In the genomic region with DNA sequence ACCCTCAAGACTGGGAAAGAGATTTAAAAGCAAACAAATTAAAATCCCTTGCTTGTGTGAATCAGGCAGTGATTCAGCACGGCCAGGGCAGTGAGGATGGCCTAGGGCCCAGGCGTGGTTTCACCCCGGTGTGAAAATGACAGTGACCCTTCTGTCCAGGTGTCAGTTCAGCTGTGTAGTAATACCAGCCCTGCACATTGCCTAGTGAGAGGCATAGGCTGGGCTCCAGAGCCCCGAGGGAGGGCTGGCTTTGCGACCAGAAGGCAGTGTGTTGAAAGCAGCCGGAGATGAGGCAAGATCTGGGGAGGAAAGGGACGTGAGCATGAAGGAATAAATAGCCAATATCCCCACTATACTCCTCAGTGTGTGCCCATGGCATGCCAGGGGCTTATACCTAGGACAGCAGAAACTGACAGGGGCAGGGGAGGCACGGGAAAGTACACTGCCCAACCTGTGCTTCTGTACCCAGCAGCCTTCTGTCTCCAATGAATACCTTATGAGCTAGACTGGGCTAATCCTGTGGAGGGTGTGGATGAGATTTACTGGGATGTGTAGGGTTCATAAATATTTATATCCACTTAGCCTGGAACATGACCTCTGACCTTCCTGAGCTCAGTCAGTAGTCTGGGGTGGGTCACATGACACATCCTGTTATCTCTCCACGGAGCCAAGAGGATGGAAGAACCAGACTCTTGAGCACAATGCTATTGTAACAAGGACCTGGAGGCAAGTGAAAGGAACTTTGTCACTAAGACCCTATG, we compare ENCODE assay signal across 11 mouse cellular contexts. TPM values are rescaled to one million over a fixed set of nuclear protein-coding genes. Genes with fewer than 3 reads are reported as not detected.
DNase-seq lines count a peak whose midpoint lies in the region; ATAC-seq and TF ChIP-seq lines count a peak whose summit lies in the region.
"Had no signal": no experiment of that assay in that cellular context is flagged by ENCODE, and none has a peak within 500 bp of the region (broad histone marks: within the 10 kb centered on the region; RNA-seq: fewer than 3 reads in every experiment).

No protein-coding gene starts in this region.

- no peaks in the 10 kb centered on the region for H3K9me3 ChIP-seq in hindbrain, embryonic 11.5 days (ENCODE audit: control insufficient read depth, low read length)
- no peaks in the 10 kb centered on the region for H3K9me3 ChIP-seq in hindbrain, embryonic 13.5 days
- H3K9me3 ChIP-seq: embryonic facial prominence, embryonic 12.5 days; heart, embryonic 12.5 days; neural tube, embryonic 15.5 days had no signal

- H3K4me3 ChIP-seq in hindbrain, embryonic 11.5 days (ENCODE audit: low read depth, low read length): no peak overlapping the region
- H3K4me3 ChIP-seq in hindbrain, embryonic 13.5 days: no peak overlapping the region
- H3K4me3 ChIP-seq: embryonic facial prominence, embryonic 12.5 days; heart, embryonic 12.5 days; neural tube, embryonic 15.5 days had no signal

- no peak overlapping the region for H3K9ac ChIP-seq in hindbrain, embryonic 11.5 days (ENCODE audit: low read depth, low read length)
- no peak overlapping the region for H3K9ac ChIP-seq in hindbrain, embryonic 13.5 days
- H3K9ac ChIP-seq: embryonic facial prominence, embryonic 12.5 days; heart, embryonic 12.5 days; neural tube, embryonic 15.5 days had no signal

- whole genome bisulfite sequencing in hindbrain, embryonic 11.5 days: 56% methylated on average over 9 of the region's 9 CpGs
- 56% methylated on average over 9 of the region's 9 CpGs for WGBS in hindbrain, embryonic 13.5 days

- ATAC-seq in hindbrain, embryonic 11.5 days (ENCODE audit: low FRiP score): peak; percentile 73
- no peak for ATAC-seq in hindbrain, embryonic 13.5 days (ENCODE audit: low FRiP score)
- ATAC-seq in megakaryocyte, adult 5-6 weeks (ENCODE audit: poor library complexity, severe bottlenecking): peak; percentile 32
- ATAC-seq: hindbrain, postnatal 0 days had no signal

- TF ChIP-seq CTCF in brain, embryonic 14.5 days (IDR thresholded peaks at IDR 0.05; ENCODE audit: borderline replicate concordance, extremely low read depth, insufficient read depth, insufficient read length): no peak

- H3K27ac ChIP-seq in hindbrain, embryonic 11.5 days (ENCODE audit: low read depth, low read length): 0 out of 2 replicates have a peak overlapping the region, but pooled peaks have one; percentile 1
- no peak overlapping the region for H3K27ac ChIP-seq in hindbrain, embryonic 13.5 days
- H3K27ac ChIP-seq: embryonic facial prominence, embryonic 12.5 days; hindbrain, postnatal 0 days; neural tube, embryonic 15.5 days had no signal

- no peaks in the 10 kb centered on the region for H3K27me3 ChIP-seq in hindbrain, embryonic 11.5 days (ENCODE audit: control insufficient read depth, insufficient read depth, low read length)
- no peaks in the 10 kb centered on the region for H3K27me3 ChIP-seq in hindbrain, embryonic 13.5 days
- H3K27me3 ChIP-seq: embryonic facial prominence, embryonic 12.5 days; heart, embryonic 12.5 days; neural tube, embryonic 15.5 days had no signal

- H3K4me1 ChIP-seq in hindbrain, embryonic 11.5 days (replicated peaks; ENCODE audit: control insufficient read depth, insufficient read depth, low read length): no peaks in the 10 kb centered on the region; the same call in 1 of the 2 replicates
- 0 out of 2 replicates have a peak, but pooled peaks cover 9% of the 10 kb centered on the region for H3K4me1 ChIP-seq in hindbrain, embryonic 13.5 days (replicated peaks)
- H3K4me1 ChIP-seq: embryonic facial prominence, embryonic 12.5 days; neural tube, embryonic 15.5 days had no signal

- H3K36me3 ChIP-seq in hindbrain, embryonic 11.5 days (ENCODE audit: control insufficient read depth, insufficient read depth, low read length): no peaks in the 10 kb centered on the region
- H3K36me3 ChIP-seq in hindbrain, embryonic 13.5 days: peaks cover 34% of the 10 kb centered on the region
- H3K36me3 ChIP-seq: embryonic facial prominence, embryonic 12.5 days; heart, embryonic 12.5 days had no signal

- DNase-seq in hindbrain, embryonic 11.5 days (ENCODE audit: low spot score): peak; percentile 24
- peak; percentile 86 for DNase-seq in ES-CJ7 (ENCODE audit: low read depth, low spot score)
- peak; percentile 5 for DNase-seq in brain, embryonic 14.5 days (ENCODE audit: low read depth)
- DNase-seq in testis, postnatal 10 days (ENCODE audit: low spot score): no peak
- no peak for DNase-seq in urinary bladder, postnatal 14 days (ENCODE audit: low spot score)

- no peak for TF ChIP-seq POLR2A in brain, embryonic 14.5 days (IDR thresholded peaks at IDR 0.05; ENCODE audit: borderline replicate concordance, extremely low read depth, insufficient read depth, insufficient read length, poor library complexity, severe bottlenecking)

- no peak overlapping the region for H3K4me2 ChIP-seq in hindbrain, embryonic 11.5 days (replicated peaks; ENCODE audit: low read depth, low read length)
- H3K4me2 ChIP-seq in hindbrain, embryonic 13.5 days: no peak overlapping the region
- H3K4me2 ChIP-seq: embryonic facial prominence, embryonic 12.5 days; heart, embryonic 12.5 days; neural tube, embryonic 15.5 days had no signal

RNA-seq across cellular contexts. Expression of a gene that starts 25.9 kb away (rescaled TPM):
- polyA plus RNA-seq in hindbrain, embryonic 11.5 days (2014; fragmentation: Nextera tagmentation; extraction: Ambion mirVana): 18.5 and 22.4 TPM in 2 replicates
- 19.2 and 20.6 TPM in 2 replicates for polyA plus RNA-seq in hindbrain, embryonic 13.5 days (2015; fragmentation: Nextera tagmentation; extraction: Ambion mirVana)
- 55.5 and 91.1 TPM in 2 replicates for polyA plus RNA-seq in brain, embryonic 14.5 days (2012; rRNA removed)
- total RNA-seq in megakaryocyte, adult 5-6 weeks (2015): 58.0 and 61.3 TPM in 2 replicates
- total RNA-seq in megakaryocyte, adult 5-6 weeks (2017): 12.2 and 22.1 TPM in 2 replicates

Comparison
In these comparisons a context has a peak if more than half of its experiments do, and no peak if none do; other contexts are left out.
1. DNase-seq: peak in hindbrain, embryonic 11.5 days (single experiment), ES-CJ7 (single experiment) and brain, embryonic 14.5 days (single experiment); none in testis, postnatal 10 days (single experiment) and urinary bladder, postnatal 14 days (single experiment).